Mouse (Mus musculus): Measurements from ENCODE around the gene Map3k1. TPM values are rescaled to one million over a fixed set of nuclear protein-coding genes. Genes with fewer than 3 reads are reported as not detected.

Gene Map3k1
- polyA plus RNA-seq, 1 experiment from 2014 or later: 10.7 TPM

Other genes starting within 250 kb of the Map3k1 start
- gene Gm10198, start 216.2 kb downstream of the Map3k1 start, polyA plus RNA-seq (2015; fragmentation: Nextera tagmentation; extraction: Ambion mirVana): not detected in 2 replicates
- gene Mier3, start 128.0 kb downstream of the Map3k1 start, polyA plus RNA-seq (2015; fragmentation: Nextera tagmentation; extraction: Ambion mirVana): 21.1 and 24.4 TPM in 2 replicates

All from forebrain, embryonic 16.5 days (tissue).